Mouse (Mus musculus) cerebellum, adult 2 months (tissue): ENCODE measurements around the gene Mid1. TPM values are rescaled to one million over a fixed set of nuclear protein-coding genes. Genes with fewer than 3 reads are reported as not detected.
A peak's percentile ranks its signal among the peaks of the same experiment; 100 is the strongest.

Experiments used
- DNase-seq, 2 experiments: peaks; one replicate each; pipeline ENCODE4 v3.0.0; 2021
- H3K27ac ChIP-seq: fragments of 200-500 bp; 2 replicates; pipeline ENCODE4 v1.5.1; 2012; ENCODE audit warnings: low read length, control low read depth, inconsistent platforms; ENCODE audit not compliant: insufficient read depth
- H3K27me3 ChIP-seq: fragments of 200-500 bp; 2 replicates; pipeline ENCODE4 v1.6.1; 2012; ENCODE audit warnings: inconsistent platforms, mild to moderate bottlenecking, low read length, moderate library complexity; ENCODE audit not compliant: control insufficient read depth, insufficient read depth
- H3K4me1 ChIP-seq: fragments of 200-500 bp; 2 replicates; pipeline ENCODE4 v1.6.1; 2011; ENCODE audit warnings: low read length; ENCODE audit not compliant: control insufficient read depth, insufficient read depth
- H3K4me3 ChIP-seq: fragments of 200-500 bp; replicated peaks from 2 replicates; pipeline ENCODE3; 2011; ENCODE audit warnings: mild to moderate bottlenecking, low read depth, low read length, control low read depth; ENCODE audit not compliant: insufficient read depth
- CTCF ChIP-seq: fragments of 200-500 bp; IDR thresholded peaks from 2 replicates; pipeline ENCODE4 v1.5.1; 2011; ENCODE audit warnings: low read depth, mild to moderate bottlenecking, control low read depth, low read length, moderate library complexity, borderline replicate concordance; ENCODE audit not compliant: insufficient read depth
- POLR2A ChIP-seq: fragments of 200-500 bp; IDR thresholded peaks from 2 replicates; pipeline ENCODE4 v1.6.1; 2011; ENCODE audit warnings: low read length, control low read depth, borderline replicate concordance; ENCODE audit not compliant: insufficient read depth
- WGBS: fragments of 180-500 bp; shearing (Covaris S2); methylation state at CpG from one replicate; pipeline ENCODE4 v1.1.7; 2018; 5-methylcytosine and 5-hydroxymethylcytosine counted together
- polyA plus RNA-seq: library from polyadenylated mRNA; depleted of rRNA; stranded (reverse); fragments of >200 nt; gene quantifications from 2 replicates; pipeline ENCODE4 v1.2.3, GENCODE M21; 2012

The Mid1 gene
- polyA plus RNA-seq, 1 experiment = 134 TPM

GRCm38 (mm10) chrX:169826947-169827346 is 141.9 kb downstream of the Mid1 start:
- no peaks in the 10 kb centered on the region; the same call in 1 of the 2 replicates for H3K4me1 ChIP-seq
- no peak for TF ChIP-seq CTCF
- TF ChIP-seq POLR2A = no peak
- no peak overlapping the region for H3K4me3 ChIP-seq
- 17% methylated on average over 10 of the region's 10 CpGs for WGBS
- no peak overlapping the region for H3K27ac ChIP-seq
- peak in 1 of 2 experiments; percentile 37 for DNase-seq
- H3K27me3 ChIP-seq = no peaks in the 10 kb centered on the region

- Histone ChIP-seq H3K27me3 (no peaks in the 10 kb centered on the region), H3K4me3 (no peak overlapping the region), H3K4me1 (no peaks in the 10 kb centered on the region; the same call in 1 of the 2 replicates), H3K27ac (no peak overlapping the region)
- no peak for DNase-seq
- WGBS = 33% methylated on average over 7 of the region's 7 CpGs
- TF ChIP-seq POLR2A = no peak
- no peak for TF ChIP-seq CTCF
Measured at GRCm38 (mm10) chrX:169827720-169828119, 142.7 kb downstream of the Mid1 start.

GRCm38 (mm10) chrX:169828136-169828535 is 143.1 kb downstream of the Mid1 start:
- no peaks in the 10 kb centered on the region for H3K27me3 ChIP-seq
- no peak overlapping the region for H3K27ac ChIP-seq
- 63% methylated on average over 5 of the region's 5 CpGs for WGBS
- H3K4me1 ChIP-seq = no peaks in the 10 kb centered on the region; the same call in 1 of the 2 replicates
- no peak overlapping the region for H3K4me3 ChIP-seq
- DNase-seq = no peak
- TF ChIP-seq CTCF (no peak), POLR2A (no peak)

DNA sequence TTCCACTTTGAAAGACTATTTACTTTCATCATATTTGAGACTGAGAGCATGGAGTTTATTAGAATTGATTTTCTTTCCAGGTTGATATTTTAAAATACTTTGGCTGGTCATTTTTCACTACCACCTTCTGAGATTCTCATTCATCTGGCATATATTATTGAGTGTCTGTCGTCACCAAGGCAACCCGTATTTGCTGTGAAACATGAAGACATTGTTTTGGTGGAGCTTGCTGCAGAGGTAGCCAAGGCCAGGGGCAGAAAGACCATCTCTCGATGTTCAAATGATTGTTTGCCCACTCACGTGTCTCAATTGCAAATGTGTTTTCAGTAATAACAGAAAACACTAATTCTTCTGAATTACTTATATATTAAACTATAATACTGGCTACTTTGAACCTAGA is 145.1 kb downstream of the Mid1 start:
- TF ChIP-seq POLR2A = no peak
- TF ChIP-seq CTCF = no peak
- H3K4me3 ChIP-seq = no peak overlapping the region
- no peak overlapping the region for H3K27ac ChIP-seq
- WGBS = 49% methylated on average over 4 of the region's 4 CpGs
- H3K4me1 ChIP-seq = no peaks in the 10 kb centered on the region; the same call in 1 of the 2 replicates
- DNase-seq = no peak
- no peaks in the 10 kb centered on the region for H3K27me3 ChIP-seq

GRCm38 (mm10) chrX:169837947-169838649 is 153.1 kb downstream of the Mid1 start:
- 23% methylated on average over 5 of the region's 5 CpGs for WGBS

DNA sequence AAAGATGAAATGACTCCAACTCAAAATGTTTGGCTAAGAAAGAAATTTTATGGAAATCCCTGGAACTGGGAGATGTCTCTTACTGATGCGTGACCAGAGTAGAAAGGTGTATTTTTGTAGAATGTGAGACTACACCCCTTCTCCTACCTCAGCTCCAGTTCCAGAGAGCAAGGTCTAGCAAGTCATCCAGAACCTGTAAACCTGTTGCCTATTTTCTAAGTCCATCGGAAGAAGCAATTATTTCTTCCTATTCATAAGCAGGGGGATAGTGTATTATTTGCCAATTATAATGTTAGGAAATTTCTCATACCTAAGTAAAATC is 153.6 kb downstream of the Mid1 start:
- DNase-seq = no peak
- no peak overlapping the region for H3K27ac ChIP-seq
- H3K27me3 ChIP-seq = no peaks in the 10 kb centered on the region
- H3K4me1 ChIP-seq = no peaks in the 10 kb centered on the region
- no peak for TF ChIP-seq POLR2A
- TF ChIP-seq CTCF = no peak
- WGBS = 85% methylated on average over 2 of the region's 2 CpGs
- no peak overlapping the region for H3K4me3 ChIP-seq

More at GRCm38 (mm10) chrX:169837947-169838649, 153.1 kb downstream of the Mid1 start:
- Histone ChIP-seq H3K4me1 (no peaks in the 10 kb centered on the region), H3K27me3 (no peaks in the 10 kb centered on the region), H3K27ac (no peak overlapping the region), H3K4me3 (no peak overlapping the region)
- TF ChIP-seq POLR2A = no peak
- TF ChIP-seq CTCF = no peak
- DNase-seq = no peak

DNA sequence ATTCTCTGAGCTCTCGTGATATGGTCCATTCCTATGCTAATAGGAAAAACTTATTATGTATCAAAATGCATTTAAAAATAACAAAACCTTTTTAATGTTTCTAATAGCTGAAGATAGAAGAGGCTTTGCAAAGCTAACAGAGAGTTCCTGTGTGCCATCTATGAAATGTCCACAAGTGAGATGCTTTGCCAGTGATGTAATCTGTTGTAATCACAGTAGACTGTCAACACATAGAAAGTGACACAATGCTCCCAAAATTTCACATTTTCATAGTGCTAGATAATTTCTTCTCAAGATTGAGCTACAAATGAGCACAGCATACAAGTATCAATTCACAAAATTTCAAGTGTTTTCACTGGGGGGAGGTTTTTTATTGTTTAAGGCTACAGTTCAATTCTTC is 158.3 kb downstream of the Mid1 start:
- 85% methylated on average over 1 of the region's 1 CpGs for WGBS
- TF ChIP-seq CTCF (no peak), POLR2A (no peak)
- DNase-seq = no peak
- no peak overlapping the region for H3K4me3 ChIP-seq
- no peaks in the 10 kb centered on the region for H3K4me1 ChIP-seq
- no peaks in the 10 kb centered on the region for H3K27me3 ChIP-seq
- no peak overlapping the region for H3K27ac ChIP-seq

- 49% methylated on average over 5 of the region's 5 CpGs for WGBS
- TF ChIP-seq CTCF (no peak), POLR2A (no peak)
- H3K4me1 ChIP-seq = no peaks in the 10 kb centered on the region
- no peaks in the 10 kb centered on the region for H3K27me3 ChIP-seq
- DNase-seq = no peak
- H3K27ac ChIP-seq = no peak overlapping the region
- H3K4me3 ChIP-seq = no peak overlapping the region
Measured at GRCm38 (mm10) chrX:169844150-169844772, 159.3 kb downstream of the Mid1 start.
